Mouse (Mus musculus): ENCODE results near the gene Tubb4b.

Tubb4b gene

DNA sequence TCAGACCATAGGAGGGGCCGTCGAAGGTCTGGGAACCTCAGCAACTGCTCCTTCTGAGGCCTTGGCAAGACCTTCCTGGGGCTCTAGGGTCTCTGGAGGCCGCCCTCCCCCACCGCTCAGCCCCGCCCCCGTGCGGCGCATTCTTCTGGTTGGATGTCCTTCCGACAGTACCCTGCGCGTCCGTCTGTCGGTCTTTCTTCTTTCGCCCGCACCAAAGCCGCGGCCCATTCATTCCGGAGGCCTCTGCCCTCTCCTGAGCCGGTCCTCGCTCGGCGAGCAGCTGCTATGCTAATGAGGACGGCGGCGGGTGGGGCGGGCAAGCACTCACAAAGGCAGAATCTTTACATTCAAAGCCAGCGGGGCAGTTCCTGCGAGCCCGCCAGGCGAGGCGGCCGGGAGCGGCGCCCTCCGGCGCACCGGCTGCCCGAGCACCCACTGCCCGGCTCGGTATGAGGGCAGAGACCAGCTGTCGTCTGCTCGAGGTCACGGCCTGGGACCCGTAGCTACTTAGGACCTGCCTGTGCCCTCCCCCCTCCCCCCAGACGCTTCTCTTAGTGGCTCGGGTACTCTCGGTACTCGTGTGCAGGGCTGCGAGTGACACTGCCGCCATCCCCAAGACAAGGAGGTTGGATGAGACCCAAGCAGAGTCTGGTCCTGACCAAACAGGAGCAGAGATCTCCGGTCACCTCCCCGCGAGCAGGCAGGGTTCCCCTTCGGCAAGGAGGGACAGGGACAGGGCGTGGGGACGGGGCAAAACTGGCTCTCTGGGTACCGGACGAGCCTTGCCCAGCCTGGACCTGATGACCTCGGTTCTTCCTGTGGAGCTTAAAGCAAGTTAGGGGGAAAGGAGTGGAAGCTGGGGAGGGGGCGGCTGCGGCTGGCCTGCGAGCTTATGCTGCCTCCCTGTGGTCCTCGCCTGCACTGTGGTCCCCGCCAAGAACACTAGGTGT is 38.6 kb downstream of the Tubb4b start:
- peak; percentile 59 for DNase-seq

DNA sequence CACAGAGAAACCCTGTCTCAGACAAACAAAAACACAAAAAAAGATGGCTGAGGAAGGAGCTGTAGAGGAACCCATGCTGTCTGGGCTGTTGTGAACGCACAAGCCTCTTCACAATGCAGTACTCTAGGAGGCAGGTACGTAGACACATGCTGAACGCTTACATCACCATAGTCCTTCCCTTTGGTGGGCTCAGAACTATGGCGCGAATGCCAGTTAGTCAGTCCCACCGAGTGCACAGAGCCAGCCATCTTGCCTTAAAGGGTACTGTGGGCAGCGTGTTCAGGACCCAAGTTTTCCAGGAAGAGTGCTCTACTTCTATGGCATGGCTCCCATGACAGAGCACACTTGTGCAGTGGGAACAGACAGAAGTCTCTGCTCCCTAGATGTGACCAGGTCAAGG is 40.0 kb downstream of the Tubb4b start:
- no peak for DNase-seq

DNA sequence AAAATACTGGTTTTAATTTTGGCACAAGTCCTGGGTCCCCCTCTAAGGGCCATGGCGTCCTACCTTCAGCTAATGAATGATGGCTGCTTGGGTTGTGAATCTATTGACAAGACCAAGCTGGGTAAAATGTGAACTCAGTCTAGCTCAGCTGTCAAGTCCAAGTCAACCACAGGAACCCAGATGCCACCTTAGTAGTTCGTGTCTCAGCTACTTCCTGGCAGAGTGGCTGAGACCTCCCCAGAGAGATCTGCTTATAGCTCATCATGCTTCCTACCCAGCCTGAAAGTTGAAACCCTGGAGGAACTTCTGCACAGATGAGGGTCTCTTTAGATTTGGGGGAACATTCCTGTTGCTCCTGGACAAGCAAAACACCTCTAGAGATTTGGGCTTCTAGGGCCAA is 41.2 kb downstream of the Tubb4b start:
- no peak for DNase-seq

DNA sequence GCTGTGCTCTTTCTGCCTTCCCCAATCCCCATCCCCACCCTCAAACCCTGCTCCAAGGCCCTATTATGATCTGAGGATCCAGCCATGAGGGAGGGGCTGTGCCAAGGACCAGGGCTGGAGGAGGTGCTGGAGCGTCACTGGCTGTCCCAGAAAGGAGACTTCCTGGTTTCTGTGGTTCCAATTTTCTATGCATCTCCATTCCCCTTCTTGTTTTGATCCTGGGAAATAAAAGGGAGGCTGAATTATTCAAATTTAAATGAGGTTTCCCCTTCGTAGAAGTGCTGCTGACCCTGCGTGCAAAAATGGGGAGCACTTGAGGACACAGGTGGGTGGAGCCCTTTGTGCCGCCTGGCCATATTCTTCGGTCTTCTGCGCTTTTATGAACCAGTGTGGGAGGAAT is 41.8 kb downstream of the Tubb4b start:
- no peak for DNase-seq

DNA sequence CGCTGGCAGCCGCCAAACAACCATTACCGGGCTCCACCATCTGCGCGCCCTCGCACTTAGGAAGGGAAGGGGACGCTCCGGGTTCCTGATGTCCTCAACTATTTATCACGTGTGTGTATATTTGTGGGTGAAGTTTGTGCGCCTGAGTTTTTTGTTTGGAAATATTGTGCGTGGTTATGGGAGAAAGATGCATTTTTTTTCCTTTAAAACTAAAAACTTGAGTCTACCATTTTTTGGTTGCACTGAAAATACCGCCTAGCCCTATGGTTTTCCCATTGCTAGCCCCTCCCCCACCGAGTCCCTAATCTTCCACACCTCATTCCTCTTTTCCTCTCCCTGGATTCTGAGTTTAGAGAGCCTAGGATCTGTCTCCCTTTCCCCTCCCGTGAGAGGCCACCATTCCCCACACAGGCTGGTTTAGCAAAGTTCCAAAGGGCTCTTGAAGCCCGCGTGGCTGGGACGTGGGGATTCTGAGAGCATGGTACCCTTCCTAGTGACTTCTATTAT is 42.6 kb downstream of the Tubb4b start:
- no peak for DNase-seq

DNA sequence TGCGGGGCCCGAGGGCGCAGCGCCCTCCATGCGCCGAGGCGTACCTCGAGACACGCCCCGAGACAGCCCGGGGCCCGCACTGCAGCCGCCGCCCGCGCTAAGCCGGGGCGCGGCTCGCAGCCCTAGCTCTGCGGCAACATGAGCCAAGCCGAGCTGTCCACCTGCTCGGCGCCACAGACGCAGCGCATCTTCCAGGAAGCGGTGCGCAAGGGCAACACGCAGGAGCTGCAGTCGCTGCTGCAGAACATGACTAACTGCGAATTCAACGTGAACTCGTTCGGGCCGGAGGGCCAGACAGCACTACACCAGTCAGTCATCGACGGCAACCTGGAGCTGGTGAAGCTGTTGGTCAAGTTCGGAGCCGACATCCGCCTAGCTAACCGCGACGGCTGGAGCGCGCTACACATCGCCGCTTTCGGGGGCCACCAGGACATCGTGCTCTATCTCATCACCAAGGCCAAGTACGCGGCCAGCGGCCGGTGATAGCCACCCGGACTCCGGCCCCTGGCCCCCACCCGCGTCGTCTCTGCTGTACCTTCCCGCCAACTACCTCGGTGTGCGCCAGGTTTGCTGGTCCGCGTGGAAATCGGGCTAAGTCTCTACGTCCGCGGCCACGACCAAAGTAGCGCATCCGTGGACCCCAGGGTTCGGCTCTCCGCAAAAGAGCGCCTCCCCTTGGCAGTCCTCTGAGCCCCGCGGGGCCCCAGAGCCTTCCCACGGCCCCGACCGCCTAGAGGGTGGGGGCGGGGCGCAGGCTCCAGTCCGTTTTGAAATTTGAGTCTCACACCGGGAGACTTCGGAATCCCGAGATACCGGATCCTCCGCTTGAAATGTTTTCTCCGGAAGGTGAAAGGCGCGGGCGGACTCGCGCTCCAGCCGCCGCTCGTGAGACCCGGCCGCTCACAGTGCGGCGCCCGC is 43.3 kb downstream of the Tubb4b start:
- DNase-seq = peak; percentile 53

DNA sequence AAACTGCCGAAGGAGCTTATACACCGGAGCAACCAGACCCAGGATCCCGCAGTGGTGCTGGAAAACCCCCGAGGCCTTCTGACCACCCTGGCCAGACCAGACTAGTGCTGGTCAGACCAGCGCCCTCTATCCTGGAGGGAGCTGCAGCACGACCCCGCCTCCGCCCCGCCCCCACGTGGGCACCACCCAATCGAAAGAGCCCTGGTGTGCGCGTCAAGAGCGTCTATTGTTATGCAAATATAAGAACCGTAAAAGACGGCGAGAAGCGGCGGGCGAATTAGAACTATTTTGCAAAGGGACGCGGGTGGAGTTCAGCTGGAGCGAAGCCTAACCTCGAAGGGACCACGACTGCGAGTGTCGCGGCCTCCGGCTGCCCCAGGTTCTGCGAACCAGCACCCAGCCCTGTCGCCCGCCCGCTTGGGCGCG is 44.0 kb downstream of the Tubb4b start, which contains the start of gene Nrarp:
Nrarp (plus strand) TSS at position 281 of the 426 bp plus-strand sequence.
- peak; percentile 96 for DNase-seq

DNA sequence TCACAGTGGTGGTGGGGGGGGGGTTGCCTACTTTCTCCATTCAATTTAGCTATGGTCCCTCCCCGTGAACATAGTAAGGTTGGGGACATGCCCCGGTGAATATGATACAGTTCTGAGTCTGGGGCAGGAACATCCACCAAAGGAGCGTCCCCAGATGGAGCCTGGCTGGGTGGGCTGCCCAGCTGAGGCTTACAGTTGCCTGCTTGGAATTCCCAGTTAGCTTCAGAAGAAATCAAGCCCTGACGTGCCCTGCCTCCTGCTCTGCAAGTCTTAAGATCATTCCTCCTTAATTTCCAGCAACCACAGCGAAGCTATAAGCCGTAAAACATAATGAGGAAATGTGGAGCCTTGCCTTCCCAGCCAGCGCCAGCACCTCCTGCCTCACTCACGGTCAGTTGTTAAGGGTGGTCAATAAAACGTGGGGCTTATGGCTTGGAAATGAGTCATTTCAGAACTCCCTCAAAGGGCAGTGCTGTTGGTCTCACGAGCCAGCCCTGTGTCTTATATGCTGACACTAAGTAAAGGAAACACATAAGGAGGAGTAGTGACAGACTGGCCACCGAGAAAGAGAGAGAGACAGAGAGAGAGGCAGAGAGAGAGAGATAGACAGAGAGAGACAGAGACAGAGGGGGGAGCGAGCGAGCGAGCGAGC is 44.8 kb downstream of the Tubb4b start:
- no peak for DNase-seq

DNA sequence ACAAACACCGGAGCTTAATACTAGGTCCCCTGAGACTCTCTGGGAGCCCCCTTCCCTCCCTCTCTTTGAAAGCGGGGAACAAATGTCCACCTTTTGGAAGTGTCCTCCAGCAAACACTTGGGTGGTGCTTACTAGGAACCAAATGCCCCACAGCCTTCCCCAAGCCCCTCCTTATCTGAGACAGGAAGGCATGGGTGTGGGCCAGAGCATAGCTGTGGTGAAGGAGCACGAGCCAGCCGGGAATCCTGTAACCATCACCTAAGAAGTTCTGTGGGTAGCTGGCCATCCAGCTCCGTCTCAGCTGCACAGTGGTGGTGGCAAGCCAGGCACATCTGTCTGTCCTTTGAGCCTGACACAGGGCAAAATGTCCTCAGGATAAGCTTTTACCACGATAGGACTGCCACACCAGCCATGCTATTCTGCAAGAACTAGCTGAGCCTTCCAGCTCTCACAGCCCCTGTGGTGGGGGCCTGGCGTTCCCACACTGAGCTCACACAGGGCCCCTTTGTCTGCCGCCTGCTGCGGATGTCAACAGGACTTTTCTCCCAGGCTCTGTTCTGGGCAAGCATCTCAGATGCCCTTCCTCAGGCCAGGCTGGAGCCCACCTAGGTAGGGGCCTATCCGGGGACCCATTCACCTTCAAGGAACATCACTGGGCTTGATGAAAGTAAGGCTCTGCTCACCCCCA is 46.1 kb downstream of the Tubb4b start:
- DNase-seq = no peak

DNA sequence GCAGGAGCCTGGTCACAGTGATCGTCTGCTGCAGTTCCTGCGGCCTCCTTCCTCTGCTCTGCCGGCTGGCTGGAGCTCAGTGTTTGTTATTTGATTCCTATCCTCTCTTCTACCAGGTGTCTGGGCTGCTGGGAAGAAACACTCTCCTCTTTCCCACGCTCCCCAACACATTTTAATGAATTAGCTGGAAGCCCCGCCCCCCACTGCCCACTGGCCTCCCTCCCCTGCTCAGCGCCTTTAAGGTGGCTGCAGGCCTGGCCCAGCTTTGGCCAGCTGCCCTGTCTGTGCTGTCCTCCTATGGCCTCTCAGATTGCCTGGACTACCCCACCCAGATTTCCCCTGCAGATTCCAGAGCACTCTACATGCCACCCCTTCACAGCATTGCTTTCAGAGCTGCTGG is 46.8 kb downstream of the Tubb4b start:
- peak; percentile 73 for DNase-seq

DNA sequence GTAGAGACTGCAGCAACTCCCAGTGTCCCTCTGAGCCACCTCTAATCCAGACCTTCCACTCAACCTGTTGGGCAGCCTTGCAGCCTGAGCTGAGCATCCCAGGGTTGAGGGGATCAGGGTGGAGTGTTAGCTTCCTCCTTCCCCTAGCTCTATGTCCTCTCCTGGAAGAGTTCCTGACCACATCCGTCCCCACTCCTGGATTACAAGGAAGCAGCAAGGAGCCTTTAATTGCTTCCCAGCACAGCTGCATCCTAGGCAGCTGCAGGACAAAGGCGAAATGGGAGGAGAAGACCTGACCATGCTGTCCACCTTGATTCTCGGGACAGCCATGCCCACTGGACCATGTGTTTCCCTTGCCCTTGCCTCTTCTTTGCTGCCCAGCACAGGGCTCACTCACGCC is 47.4 kb downstream of the Tubb4b start:
- no peak for DNase-seq

DNA sequence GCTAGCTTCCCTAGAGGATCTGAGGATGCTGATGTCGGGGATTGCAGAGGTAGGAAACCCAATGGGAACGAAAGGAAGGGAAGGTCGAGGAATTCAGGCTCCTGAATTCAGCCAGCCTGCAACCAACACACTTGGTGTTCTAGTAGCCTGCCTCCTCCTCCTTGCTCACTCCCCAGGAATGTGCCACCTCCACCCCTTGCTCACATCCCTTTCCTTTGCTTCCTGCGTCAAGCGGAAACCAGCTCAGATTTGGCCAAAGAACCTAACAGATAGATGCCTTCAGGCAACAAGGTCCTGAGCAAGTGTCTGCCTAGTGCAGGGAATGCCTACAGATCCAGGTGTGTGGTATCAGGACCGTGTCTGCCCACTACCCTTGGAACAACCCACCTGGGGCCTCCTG is 47.9 kb downstream of the Tubb4b start:
- DNase-seq = no peak

GRCm38 (mm10) chr2:25175690-25176078 is 48.8 kb downstream of the Tubb4b start:
- DNase-seq = no peak

DNA sequence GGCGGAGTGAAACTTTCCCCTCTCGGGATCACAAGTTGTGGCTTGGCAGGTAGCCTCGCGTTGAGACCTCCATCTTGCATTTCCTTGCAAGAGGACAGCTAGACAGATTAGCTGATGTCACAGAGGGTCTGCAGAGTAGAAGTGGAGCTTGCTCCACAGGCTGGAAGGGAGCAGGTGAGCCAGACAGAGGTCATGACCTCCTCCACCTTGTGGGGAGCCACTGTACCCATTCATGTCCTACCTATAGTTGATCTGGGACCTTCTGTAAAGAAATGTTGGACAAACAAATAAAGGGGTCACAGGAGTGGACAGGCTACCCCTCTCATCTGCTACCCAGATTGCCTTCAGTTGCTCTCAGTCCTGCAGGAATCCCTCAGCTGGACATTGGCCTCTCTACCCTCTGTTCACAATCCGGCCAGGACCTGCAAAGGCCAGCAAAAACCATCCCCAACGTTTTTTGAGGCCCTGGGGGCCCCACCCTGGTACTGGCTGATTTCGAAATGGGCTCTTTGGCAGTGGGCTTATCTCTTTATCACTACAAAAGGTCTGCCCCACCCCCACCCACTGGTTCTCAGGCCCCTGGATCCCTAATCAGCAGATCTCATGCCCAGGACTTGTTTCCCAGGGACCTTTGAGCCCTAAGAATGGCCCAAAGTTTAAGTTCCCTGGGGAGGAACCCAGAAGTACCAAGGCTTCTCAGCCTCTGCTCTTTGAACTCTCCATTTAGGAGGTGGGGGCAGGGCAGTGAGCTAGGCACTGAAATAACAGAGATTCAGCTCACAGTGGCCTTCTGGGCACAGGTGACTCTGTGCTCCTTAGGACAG is 49.4 kb downstream of the Tubb4b start:
- DNase-seq = no peak

DNA sequence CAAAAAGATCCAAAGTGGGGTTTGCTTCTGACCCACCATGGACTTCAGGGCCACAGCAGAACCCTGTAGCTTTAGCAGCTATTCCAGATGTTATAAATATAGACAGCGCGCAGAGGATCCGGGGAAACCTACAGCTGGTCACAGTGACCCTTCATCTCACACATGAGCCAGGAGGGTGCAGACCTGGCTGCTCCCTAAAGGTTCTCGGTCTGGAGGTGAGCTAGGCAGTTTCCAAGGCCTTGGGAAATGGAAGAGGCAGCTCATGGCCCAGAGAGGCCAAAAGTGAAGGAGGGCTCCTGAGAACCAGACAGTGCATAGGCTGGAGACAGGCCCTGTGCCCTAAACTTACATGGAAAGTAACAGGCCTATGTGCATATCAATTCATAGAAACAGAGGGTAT is 50.7 kb downstream of the Tubb4b start:
- no peak for DNase-seq

GRCm38 (mm10) chr2:25172629-25173028 is 51.9 kb downstream of the Tubb4b start:
- DNase-seq = no peak
